Mouse (Mus musculus) neural tube, postnatal 0 days (tissue): ENCODE results near the gene Bcl7c. TPM values are rescaled to one million over a fixed set of nuclear protein-coding genes. Genes with fewer than 3 reads are reported as not detected.

Experiments
- microRNA counts: library from miRNA; unstranded; fragments of <30 nt; microRNA quantifications from one replicate; lab custom pipeline; 2015
- microRNA-seq: library from miRNA; unstranded; fragments of <30 nt; microRNA quantifications from one replicate; pipeline ENCODE4, GENCODE M21; 2016
- polyA plus RNA-seq: library from polyadenylated mRNA; unstranded; fragments of >200 nt; fragmentation: Nextera tagmentation; extraction: Ambion mirVana; gene quantifications from 2 replicates; pipeline ENCODE4 v1.2.1, GENCODE M21; 2015

The Bcl7c gene
- polyA plus RNA-seq = 59.4 and 60.7 TPM in 2 replicates

DNA sequence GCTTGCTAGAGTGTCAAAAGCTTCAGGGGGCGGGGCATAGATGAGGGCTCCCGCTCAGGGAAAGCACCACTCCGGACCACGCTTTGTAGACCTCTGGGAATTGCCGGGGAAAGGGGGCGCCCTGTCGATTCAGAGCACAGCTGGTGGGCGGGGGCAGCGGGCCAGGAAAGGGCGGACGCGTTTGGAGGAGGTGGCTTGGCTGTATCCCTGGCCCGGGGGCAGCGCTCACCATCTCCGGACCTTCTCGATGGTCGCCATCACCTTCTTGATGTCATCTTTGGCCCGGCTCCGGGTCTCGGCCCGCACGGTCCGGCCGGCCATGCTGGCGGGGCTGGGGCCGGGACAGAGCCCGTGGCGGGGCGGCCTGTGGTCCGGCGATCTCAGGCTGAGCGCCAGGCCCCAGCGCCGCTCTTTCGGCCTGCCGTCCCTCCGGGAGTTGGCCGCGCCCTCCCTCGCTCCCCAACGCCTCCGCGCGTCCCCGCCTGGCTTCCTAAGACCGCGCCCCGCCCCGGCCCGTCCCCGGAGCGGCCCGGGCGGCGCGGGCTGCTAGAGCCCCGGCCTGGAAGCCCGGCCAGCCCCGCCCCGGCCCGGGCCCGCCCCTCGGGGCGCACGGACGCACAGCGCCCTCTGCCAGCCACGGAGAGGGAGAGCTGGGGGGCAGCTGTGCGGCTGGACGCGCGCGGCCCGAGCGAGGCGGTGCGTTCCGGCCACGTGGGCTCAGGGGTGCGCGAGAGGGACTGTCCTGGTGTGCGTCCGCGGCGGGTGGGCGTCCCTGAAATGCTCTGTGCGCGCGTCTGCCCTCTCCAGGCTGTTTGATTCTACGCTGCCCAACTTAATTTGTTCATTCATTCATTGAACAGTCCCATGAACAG, at the start of gene Bcl7c:
Gene Bcl7c (minus strand): TSS at position 727 of the 872 bp plus-strand sequence.

DNA sequence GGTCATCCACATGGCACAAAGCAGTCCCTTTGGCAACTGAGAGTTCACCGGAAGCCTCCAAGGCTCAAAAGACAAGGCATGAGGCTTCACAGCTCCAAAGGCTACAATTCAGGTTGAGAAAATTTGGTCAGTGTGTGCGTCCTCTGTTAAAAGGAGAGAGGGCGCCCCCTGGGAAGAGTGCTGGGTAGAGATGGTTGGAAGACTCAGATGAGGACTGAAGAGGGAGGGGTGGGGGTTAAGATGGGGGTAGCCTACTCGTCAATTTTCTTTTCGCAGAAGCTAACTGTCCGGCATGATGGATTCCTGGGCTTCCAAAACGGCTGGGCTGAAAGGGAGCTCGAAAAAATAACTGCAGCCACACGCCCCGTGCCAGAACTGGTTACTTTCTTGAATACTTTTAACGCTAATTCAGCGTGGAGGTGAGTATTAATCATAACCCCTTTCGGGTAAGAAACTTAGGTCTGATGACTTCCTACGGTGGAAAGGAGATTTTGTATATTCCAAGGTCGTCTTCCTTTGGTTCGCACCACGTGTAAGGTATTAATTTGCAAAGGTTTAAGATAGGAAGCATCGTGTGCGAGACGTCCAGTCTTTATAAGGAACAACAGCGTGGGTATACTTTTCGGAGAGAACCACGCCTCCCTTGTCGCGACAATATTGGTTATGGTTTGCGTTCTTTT, 35.8 kb upstream of the Bcl7c start, which contains the start of gene Fbxl19:
Gene Fbxl19 (plus strand): TSS at position 178 of the 680 bp plus-strand sequence.

DNA sequence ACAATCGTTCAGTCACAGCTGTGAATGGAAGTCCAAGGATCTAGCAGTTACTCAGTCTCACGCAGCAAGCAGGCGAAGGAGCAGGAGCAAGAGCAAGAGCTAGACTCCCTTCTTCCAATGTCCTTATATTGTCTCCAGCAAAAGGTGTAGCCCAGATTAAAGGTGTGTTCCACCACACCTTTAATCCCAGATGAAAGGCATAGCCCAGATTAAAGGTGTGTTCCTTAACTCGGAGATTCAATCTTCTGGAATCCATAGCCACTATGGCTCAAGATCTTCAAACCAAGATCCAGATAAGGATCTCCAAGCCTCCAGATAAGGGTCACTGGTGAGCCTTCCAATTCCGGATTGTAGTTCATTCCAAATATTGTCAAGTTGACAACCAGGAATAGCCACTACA, 23.3 kb upstream of the Bcl7c start, which contains the start of gene Ctf2:
Gene Ctf2 (minus strand): TSS at position 101 of the 400 bp plus-strand sequence.

DNA sequence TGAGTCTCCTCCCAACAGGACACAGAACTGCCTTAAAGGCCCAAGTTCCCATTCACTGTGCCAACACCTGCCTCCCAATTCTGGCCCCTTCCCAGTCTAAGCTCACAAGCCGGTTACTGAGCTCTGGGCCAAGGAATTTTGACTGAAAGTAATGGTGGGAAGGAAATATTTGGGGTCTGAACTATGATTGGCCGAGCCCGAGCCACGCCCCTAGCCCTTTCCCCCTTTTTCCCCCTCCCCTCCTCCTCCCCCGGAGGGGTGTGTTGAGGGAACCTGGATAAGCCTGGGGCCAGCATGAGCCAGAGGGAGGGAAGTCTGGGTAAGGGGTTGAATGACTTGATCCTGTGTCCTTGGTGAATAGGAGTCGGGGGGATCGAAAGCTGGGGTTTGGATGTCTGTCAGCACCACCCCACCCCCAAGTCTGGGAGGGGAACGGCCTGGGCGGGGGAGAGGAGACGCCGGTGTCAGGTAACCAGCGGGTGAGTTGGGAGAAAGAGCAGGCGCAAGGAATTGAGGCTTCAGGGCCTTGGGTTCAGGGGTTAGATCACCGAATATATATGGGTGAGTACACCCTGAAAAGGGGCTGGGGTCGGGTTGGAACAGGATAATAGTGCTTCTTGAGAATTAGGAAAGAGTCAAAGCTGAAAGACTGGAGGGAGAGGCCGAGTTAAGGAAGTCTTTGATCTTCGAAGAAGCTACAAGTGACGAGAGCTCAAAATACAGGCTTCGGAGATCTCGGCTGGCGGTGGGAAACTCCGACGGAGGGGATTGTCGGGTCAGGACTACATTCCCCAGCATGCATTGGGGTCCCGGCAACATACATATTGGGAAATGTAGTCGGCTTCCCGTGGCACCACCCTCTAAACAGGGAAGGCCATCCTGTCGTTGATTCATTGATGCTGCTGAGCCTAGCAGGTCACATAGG, 4.0 kb upstream of the Bcl7c start, which contains the start of gene Ctf1:
Gene Ctf1 (plus strand): TSS at position 276 of the 925 bp plus-strand sequence.

DNA sequence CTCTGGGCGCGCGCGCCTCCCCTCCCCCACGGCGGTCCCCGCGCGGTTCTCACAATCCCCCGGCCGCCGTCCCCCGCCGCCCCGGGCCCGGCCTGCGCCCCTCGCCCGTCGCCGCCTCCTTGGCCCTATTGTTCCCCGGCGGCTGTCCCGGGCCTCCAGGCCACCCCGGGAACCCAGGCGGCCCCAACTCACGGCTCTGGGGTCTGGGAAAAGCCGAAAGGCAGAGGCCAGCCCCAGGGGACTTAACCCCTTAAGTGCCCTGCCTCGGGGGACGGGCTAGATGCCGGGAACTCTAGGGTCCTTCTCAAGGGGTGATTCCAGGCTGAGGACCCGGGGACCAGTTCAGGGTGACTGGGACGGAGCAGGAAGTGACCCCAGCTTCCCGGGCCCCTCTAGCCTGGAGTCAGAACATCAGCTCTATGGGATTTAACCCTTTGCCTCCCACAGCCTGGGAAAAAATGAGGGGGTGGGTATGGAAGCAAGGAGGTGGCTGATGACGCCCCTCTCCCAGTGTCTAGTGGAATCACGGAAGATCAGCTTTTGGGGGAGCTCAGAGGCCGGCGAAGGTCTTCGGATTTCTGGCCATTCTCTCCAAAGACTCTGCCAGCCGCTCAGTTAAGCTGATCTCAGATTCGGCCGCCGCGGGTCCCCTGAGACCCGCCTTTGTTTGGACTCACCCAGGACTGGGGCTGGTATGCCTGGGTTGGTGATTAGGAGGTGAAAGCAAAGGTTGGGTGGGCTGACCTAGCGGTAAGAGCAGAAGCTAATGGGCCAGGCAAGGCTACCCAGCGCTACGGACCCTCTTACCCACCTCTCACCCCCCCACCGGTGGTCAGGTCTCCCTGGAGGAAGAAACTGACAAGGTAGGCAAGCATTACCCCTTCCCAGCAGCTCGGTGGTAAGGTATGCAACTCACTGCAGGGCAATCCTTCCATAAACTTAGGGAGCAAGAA, 93.6 kb downstream of the Bcl7c start, which contains the start of gene Zfp629:
Gene Zfp629 (minus strand): TSS at position 907 of the 953 bp plus-strand sequence.

MicroRNAs encoded within 50 kb of the gene (microRNA counts, 519-probe panel; counts per million panel counts)
- microRNA mmu-miR-762 (lab: Ali Mortazavi, UCI) = 40.5 counts per million

Small RNA genes lying within 50 kb of the gene (microRNA-seq; reads per million reads assigned to microRNA genes)
- not detected for gene Mir762

Other genes with a start within 250 kb of the Bcl7c start
- gene Prr14, start 249.3 kb downstream of the Bcl7c start, polyA plus RNA-seq = 26.2 and 33.0 TPM in 2 replicates
- 11.1 and 12.2 TPM in 2 replicates for gene Fbrs, start 229.7 kb downstream of the Bcl7c start, polyA plus RNA-seq
- 33.7 and 40.4 TPM in 2 replicates for gene Srcap, start 196.9 kb downstream of the Bcl7c start, polyA plus RNA-seq
- gene Gm42715, start 189.3 kb downstream of the Bcl7c start, polyA plus RNA-seq = 9.9 and 12.0 TPM in 2 replicates
- 4.3 and 4.5 TPM in 2 replicates for gene Tmem265, start 147.5 kb downstream of the Bcl7c start, polyA plus RNA-seq
- gene Phkg2, start 135.6 kb downstream of the Bcl7c start, polyA plus RNA-seq = 52.7 and 66.9 TPM in 2 replicates
- gene Ccdc189, start 120.3 kb downstream of the Bcl7c start, polyA plus RNA-seq = 9.6 and 12.3 TPM in 2 replicates
- gene Rnf40, start 120.2 kb downstream of the Bcl7c start, polyA plus RNA-seq = 26.0 and 28.3 TPM in 2 replicates
- 11.1 and 11.4 TPM in 2 replicates for gene Zfp629, start 93.1 kb downstream of the Bcl7c start, polyA plus RNA-seq
- 5.3 and 5.8 TPM in 2 replicates for gene Ctf1, start 3.8 kb upstream of the Bcl7c start, polyA plus RNA-seq
- 0.08 TPM in 1 of 2 replicates, not detected in the other for gene Ctf2, start 23.2 kb upstream of the Bcl7c start, polyA plus RNA-seq
- 7.4 and 8.8 TPM in 2 replicates for gene Fbxl19, start 35.6 kb upstream of the Bcl7c start, polyA plus RNA-seq
- 13.2 and 13.7 TPM in 2 replicates for gene Orai3, start 60.9 kb upstream of the Bcl7c start, polyA plus RNA-seq
- gene Setd1a, start 67.7 kb upstream of the Bcl7c start, polyA plus RNA-seq = 17.7 and 18.5 TPM in 2 replicates
- not detected in 2 replicates for gene Gm49388, start 76.7 kb upstream of the Bcl7c start, polyA plus RNA-seq
- gene Hsd3b7, start 91.7 kb upstream of the Bcl7c start, polyA plus RNA-seq = 12.2 and 12.5 TPM in 2 replicates
- gene Stx4a, start 115.4 kb upstream of the Bcl7c start, polyA plus RNA-seq = 28.1 and 32.5 TPM in 2 replicates
- 78.8 and 97.1 TPM in 2 replicates for gene Stx1b, start 115.6 kb upstream of the Bcl7c start, polyA plus RNA-seq
- gene Zfp646, start 167.3 kb upstream of the Bcl7c start, polyA plus RNA-seq = 3.8 and 4.5 TPM in 2 replicates
- gene Zfp668, start 167.9 kb upstream of the Bcl7c start, polyA plus RNA-seq = 21.9 and 22.7 TPM in 2 replicates
- gene Prss53, start 182.0 kb upstream of the Bcl7c start, polyA plus RNA-seq = 0.76 and 0.77 TPM in 2 replicates
- not detected in 2 replicates for gene Gm21974, start 186.5 kb upstream of the Bcl7c start, polyA plus RNA-seq
- gene Vkorc1, start 186.7 kb upstream of the Bcl7c start, polyA plus RNA-seq = 94.0 and 98.3 TPM in 2 replicates
- 59.5 and 62.2 TPM in 2 replicates for gene Bckdk, start 195.1 kb upstream of the Bcl7c start, polyA plus RNA-seq
- gene Kat8, start 203.6 kb upstream of the Bcl7c start, polyA plus RNA-seq = 32.9 and 34.4 TPM in 2 replicates
- gene Prss8, start 221.2 kb upstream of the Bcl7c start, polyA plus RNA-seq = 0.75 and 0.80 TPM in 2 replicates
- gene Prss36, start 237.8 kb upstream of the Bcl7c start, polyA plus RNA-seq = 18.5 and 19.6 TPM in 2 replicates